24 mouse cellular contexts compared by ENCODE assay signal in the genomic region with DNA sequence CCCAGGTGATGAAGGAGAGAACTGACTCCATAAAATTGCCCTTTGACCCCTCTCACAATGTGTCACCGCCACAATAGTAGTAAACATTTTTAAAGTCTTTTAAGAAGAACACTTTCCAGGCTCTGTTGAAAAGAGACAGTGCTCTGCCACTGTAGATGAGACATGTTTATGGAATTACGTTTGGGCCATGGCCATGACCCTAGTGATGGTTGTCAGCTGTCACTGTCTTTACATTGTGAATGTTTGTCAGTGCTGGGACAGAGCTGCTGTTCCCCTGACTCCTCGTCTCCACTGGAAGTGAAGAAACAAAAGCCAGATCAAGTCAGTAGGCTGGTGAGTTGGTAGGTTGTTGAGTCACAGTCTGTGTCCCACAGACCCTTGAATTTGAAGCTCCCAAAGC. TPM values are rescaled to one million over a fixed set of nuclear protein-coding genes. Genes with fewer than 3 reads are reported as not detected.
"Had no signal": no experiment of that assay in that cellular context is flagged by ENCODE, and none has a peak within 500 bp of the region (broad histone marks: within the 10 kb centered on the region; RNA-seq: fewer than 3 reads in every experiment).

No protein-coding gene starts in this region.

- ATAC-seq: liver, embryonic 12.5 days; midbrain, embryonic 16.5 days had no signal

- DNase-seq: lung, postnatal 14 days; lung, postnatal 4 days; midbrain, embryonic 14.5 days; retina, postnatal 1 day; right cerebral cortex, adult 18-20 months; right cerebral cortex, postnatal 25 days; right cerebral cortex, postnatal 4 days; spleen, adult 18-20 months; thymus, adult 18-20 months; thymus, postnatal 14 days; thymus, postnatal 36 days had no signal

- H3K4me1 ChIP-seq: limb, embryonic 15.5 days; neural tube, embryonic 13.5 days; neural tube, embryonic 15.5 days had no signal

- H3K4me3 ChIP-seq: limb, embryonic 15.5 days; liver, embryonic 12.5 days; midbrain, embryonic 10.5 days; myocyte; neural tube, embryonic 13.5 days; neural tube, embryonic 15.5 days had no signal

- H3K9me3 ChIP-seq: limb, embryonic 15.5 days; liver, embryonic 12.5 days; midbrain, embryonic 10.5 days; neural tube, embryonic 13.5 days; neural tube, embryonic 15.5 days had no signal

- H3K27ac ChIP-seq: limb, embryonic 15.5 days; liver, embryonic 12.5 days; liver, embryonic 14.5 days; midbrain, embryonic 10.5 days; neural tube, embryonic 13.5 days; neural tube, embryonic 15.5 days had no signal

- H3K27me3 ChIP-seq: limb, embryonic 15.5 days; neural tube, embryonic 13.5 days; neural tube, embryonic 15.5 days had no signal

- H3K4me2 ChIP-seq: limb, embryonic 15.5 days; liver, embryonic 12.5 days; neural tube, embryonic 13.5 days; neural tube, embryonic 15.5 days had no signal

- H3K36me3 ChIP-seq: limb, embryonic 15.5 days; liver, embryonic 12.5 days; midbrain, embryonic 10.5 days; neural tube, embryonic 13.5 days; neural tube, embryonic 15.5 days had no signal

- H3K9ac ChIP-seq: limb, embryonic 15.5 days; liver, embryonic 12.5 days; liver, embryonic 14.5 days; neural tube, embryonic 13.5 days; neural tube, embryonic 15.5 days had no signal

RNA-seq across cellular contexts. Expression of a gene that starts 7.8 kb away (rescaled TPM):
- polyA plus RNA-seq: liver, adult 2 months; liver, embryonic 16.5 days had no signal

RNA-seq across cellular contexts. Expression of a gene that starts 46.6 kb away (rescaled TPM):
- polyA plus RNA-seq: liver, adult 2 months; small intestine, adult 2 months had no signal

RNA-seq across cellular contexts. Expression of a gene that starts 46.8 kb away (rescaled TPM):
- polyA plus RNA-seq: liver, adult 2 months; liver, embryonic 12.5 days; liver, embryonic 14.5 days; liver, embryonic 16.5 days; myocyte; small intestine, adult 2 months; stomach, embryonic 14.5 days; thymus, postnatal 0 days had no signal
